Mouse (Mus musculus): ENCODE results near the gene Thnsl2.

DNA sequence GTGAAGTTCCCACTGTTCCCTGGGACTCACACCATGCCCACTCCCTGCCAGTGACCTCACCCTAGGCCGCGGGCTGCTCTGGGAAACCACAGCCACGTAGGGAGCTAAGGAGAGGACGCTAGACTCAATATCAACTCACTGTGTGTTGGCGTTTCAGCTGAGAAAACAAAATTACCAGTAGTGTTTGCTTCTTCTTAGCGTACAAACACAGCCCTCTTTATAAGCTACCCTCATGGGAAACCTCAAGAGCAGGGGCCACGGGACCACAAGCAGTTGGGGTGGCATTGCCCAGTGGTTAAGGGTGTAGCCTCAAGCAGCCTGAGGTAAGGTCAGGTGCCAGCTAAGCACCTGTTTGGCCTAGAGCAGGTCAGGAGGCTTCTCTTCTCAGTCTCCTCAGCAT is 60.8 kb downstream of the Thnsl2 start:
- TF ChIP-seq CTCF (IDR thresholded peaks at IDR 0.05; ENCODE audit: control insufficient read depth, insufficient read depth, low read length) (no peak), POLR2A (IDR thresholded peaks at IDR 0.05; ENCODE audit: borderline replicate concordance, control insufficient read depth, low read depth, low read length) (no peak)
